Mouse (Mus musculus): ENCODE results near the gene Arhgef40. TPM values are rescaled to one million over a fixed set of nuclear protein-coding genes. Genes with fewer than 3 reads are reported as not detected.

Gene Arhgef40
- 154 and 158 TPM in 2 replicates for polyA plus RNA-seq (2014; fragmentation: Nextera tagmentation; extraction: Ambion mirVana)

DNA sequence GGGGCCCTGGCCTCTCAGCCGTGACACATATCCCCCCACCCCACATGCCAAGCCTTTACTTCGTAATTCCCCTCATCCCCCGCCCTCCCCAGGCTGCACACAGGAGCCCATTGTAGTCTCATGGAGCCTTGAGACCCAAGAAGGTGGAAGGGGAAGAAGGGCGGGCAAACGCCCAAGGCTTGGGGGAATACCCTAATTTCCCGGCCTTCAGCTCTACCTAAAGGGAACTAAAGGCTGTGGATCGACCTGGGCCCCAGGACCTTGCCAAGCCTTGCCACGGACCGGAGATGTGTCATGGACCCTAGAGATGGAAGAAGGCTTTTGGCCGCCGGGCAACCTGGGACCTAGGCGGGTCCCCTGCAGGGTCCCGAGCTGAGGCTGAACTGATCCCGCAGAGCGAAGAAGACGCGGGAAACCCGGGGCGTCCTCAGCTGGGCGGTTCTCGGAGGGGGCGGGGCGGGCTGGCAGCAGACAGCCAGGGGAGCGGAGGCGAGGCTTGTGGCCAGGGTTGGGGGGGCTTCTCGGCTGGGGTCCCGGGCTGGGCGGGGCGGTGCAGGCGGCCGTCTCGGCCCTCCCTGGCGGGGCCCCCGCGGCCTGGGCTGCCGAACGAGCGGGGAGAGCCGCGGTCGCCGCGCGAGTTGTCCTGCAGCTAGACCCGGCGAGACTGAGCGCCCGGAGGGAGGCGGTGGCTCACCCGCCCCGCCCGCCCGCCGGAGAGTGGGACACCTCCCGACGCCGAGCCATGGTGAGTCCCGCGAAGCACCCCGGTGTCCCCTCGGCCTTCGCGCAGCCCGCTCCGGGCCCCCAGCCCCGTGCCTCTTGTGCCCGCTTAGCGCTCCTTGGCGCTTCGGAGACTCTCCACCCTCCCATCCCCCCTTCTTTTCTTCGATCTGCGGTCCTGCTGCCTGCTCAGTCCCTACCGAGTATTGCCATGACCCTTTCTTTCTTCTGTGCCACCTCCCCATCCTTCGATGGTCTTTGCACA, at the start of gene Arhgef40:
Arhgef40 (plus strand) TSS at position 473 of the 985 bp plus-strand sequence.
- H3K9me3 ChIP-seq (ENCODE audit: control insufficient read depth, low read length), result no peaks in the 10 kb centered on the region
- H3K4me1 ChIP-seq (ENCODE audit: control insufficient read depth, insufficient read depth, low read length), result peaks cover 16% of the 10 kb centered on the region
- DNase-seq (ENCODE audit: low spot score) (peak; percentile 90), ATAC-seq (ENCODE audit: insufficient number of reproducible peaks, low FRiP score, low TSS enrichment, low read depth) (peak; percentile 81)
- H3K27ac ChIP-seq (replicated peaks; ENCODE audit: low read depth, low read length), result peak within 1 kb of the TSS; percentile 98
- H3K27me3 ChIP-seq (ENCODE audit: control insufficient read depth, insufficient read depth, low read length), result no peaks in the 10 kb centered on the region
- peak within 1 kb of the TSS; percentile 78 for H3K4me3 ChIP-seq (ENCODE audit: low read depth, low read length)
- H3K36me3 ChIP-seq (ENCODE audit: control insufficient read depth, insufficient read depth, low read length), result peaks cover 10% of the 10 kb centered on the region; the same call in 1 of the 2 replicates
- H3K4me2 ChIP-seq (ENCODE audit: low read depth, severe bottlenecking), result peak within 1 kb of the TSS; percentile 86
- peak within 1 kb of the TSS; percentile 91 for H3K9ac ChIP-seq (ENCODE audit: low read length)
- under 1% methylated on average over 53 of the region's 74 CpGs for WGBS

DNA sequence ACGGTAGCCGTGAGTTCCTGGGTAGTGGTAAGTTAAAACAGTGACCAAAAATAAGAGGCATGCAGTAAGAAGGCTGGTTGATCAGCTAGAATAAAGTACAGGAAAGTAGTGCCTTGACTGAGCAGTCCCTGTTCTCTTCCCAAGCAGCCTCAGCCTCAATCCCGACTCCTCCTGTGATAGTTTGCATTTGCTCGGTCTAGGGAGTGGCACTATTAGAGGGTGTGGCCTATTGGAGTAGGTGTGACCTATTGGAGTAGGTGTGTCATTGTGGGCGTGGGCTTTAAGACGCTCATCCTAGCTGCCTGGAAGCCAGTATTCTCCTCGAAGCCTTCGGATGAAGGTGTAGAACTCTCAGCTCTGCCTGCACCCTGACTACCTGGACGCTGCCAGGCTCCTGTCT, 45.5 kb upstream of the Arhgef40 start:
- no peak for ATAC-seq (ENCODE audit: insufficient number of reproducible peaks, low FRiP score, low TSS enrichment, low read depth)
- no peak for DNase-seq (ENCODE audit: low spot score)
- H3K9ac ChIP-seq (ENCODE audit: low read length), result no peak overlapping the region
- H3K36me3 ChIP-seq (ENCODE audit: control insufficient read depth, insufficient read depth, low read length), result no peaks in the 10 kb centered on the region
- no peaks in the 10 kb centered on the region for H3K27me3 ChIP-seq (ENCODE audit: control insufficient read depth, insufficient read depth, low read length)
- no peaks in the 10 kb centered on the region for H3K4me1 ChIP-seq (ENCODE audit: control insufficient read depth, insufficient read depth, low read length)
- H3K27ac ChIP-seq (replicated peaks; ENCODE audit: low read depth, low read length), result no peak overlapping the region
- no peak overlapping the region for H3K4me2 ChIP-seq (ENCODE audit: low read depth, severe bottlenecking)
- WGBS, result 84% methylated on average over 9 of the region's 9 CpGs
- no peaks in the 10 kb centered on the region; the same call in 1 of the 2 replicates for H3K9me3 ChIP-seq (ENCODE audit: control insufficient read depth, low read length)
- H3K4me3 ChIP-seq (ENCODE audit: low read depth, low read length), result no peak overlapping the region

DNA sequence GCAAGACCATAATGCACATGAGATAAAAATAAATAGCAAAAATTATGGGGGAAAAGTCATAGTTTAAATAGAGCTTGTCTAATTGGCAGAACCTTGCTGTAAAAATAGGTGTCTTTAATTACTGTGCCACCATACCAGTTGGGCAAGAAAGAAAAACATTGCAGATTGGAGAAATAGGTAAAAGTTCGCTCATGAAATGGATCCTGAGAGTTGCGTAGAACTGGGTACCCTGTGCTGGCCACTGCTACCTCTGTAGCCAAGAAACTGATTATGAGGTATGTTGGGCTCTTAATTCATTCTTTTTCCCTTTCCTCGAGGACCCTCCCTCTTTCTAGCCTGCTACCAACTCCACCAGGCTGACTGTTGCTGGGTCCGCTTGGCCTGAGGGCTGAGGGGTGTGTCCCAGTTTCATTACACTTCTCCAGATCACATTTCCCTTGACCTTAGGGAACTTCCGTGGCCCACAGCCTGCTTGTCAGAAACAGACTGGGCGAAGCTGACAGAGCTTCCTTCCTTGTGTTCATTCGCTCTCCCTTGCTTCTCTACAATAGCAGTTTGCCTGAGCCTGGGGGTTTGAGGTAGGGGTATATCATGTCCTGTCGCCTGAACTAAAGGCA, 43.5 kb upstream of the Arhgef40 start:
- Histone ChIP-seq H3K9ac (ENCODE audit: low read length) (no peak overlapping the region), H3K36me3 (ENCODE audit: control insufficient read depth, insufficient read depth, low read length) (no peaks in the 10 kb centered on the region), H3K27me3 (ENCODE audit: control insufficient read depth, insufficient read depth, low read length) (no peaks in the 10 kb centered on the region), H3K4me2 (ENCODE audit: low read depth, severe bottlenecking) (no peak overlapping the region), H3K4me1 (ENCODE audit: control insufficient read depth, insufficient read depth, low read length) (no peaks in the 10 kb centered on the region), H3K9me3 (ENCODE audit: control insufficient read depth, low read length) (no peaks in the 10 kb centered on the region), H3K4me3 (ENCODE audit: low read depth, low read length) (no peak overlapping the region), H3K27ac (replicated peaks; ENCODE audit: low read depth, low read length) (no peak overlapping the region)
- 31% methylated on average over 8 of the region's 8 CpGs for WGBS
- 0 out of 2 replicates have a peak, but pooled peaks have one; percentile 44 for ATAC-seq (ENCODE audit: insufficient number of reproducible peaks, low FRiP score, low TSS enrichment, low read depth)
- peak; percentile 57 for DNase-seq (ENCODE audit: low spot score)

DNA sequence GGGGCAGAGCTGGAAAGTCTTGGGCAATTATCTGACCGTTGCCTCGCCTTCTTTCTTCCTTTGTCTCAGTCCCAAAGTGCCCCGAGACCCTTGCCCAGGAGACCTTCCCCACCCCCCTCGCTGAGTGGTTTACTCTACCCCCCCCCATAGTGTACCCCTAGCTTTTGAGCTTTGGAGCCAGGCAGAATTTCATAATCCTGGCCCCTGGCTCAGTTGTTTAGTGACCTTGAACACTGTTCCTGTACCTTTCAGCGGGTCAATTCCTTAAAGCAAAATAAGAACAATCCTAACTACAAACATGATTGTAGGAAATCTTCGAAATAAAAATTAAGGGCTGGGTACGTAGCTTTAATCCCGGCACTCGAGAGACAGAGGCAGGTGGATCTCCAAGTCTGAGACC, 42.9 kb upstream of the Arhgef40 start:
- Histone ChIP-seq H3K36me3 (ENCODE audit: control insufficient read depth, insufficient read depth, low read length) (no peaks in the 10 kb centered on the region), H3K4me1 (ENCODE audit: control insufficient read depth, insufficient read depth, low read length) (no peaks in the 10 kb centered on the region), H3K27me3 (ENCODE audit: control insufficient read depth, insufficient read depth, low read length) (no peaks in the 10 kb centered on the region), H3K27ac (replicated peaks; ENCODE audit: low read depth, low read length) (no peak overlapping the region), H3K9me3 (ENCODE audit: control insufficient read depth, low read length) (no peaks in the 10 kb centered on the region), H3K4me3 (ENCODE audit: low read depth, low read length) (no peak overlapping the region), H3K9ac (ENCODE audit: low read length) (no peak overlapping the region), H3K4me2 (ENCODE audit: low read depth, severe bottlenecking) (no peak overlapping the region)
- 76% methylated on average over 9 of the region's 9 CpGs for WGBS
- ATAC-seq (ENCODE audit: insufficient number of reproducible peaks, low FRiP score, low TSS enrichment, low read depth), result no peak
- DNase-seq (ENCODE audit: low spot score), result no peak

DNA sequence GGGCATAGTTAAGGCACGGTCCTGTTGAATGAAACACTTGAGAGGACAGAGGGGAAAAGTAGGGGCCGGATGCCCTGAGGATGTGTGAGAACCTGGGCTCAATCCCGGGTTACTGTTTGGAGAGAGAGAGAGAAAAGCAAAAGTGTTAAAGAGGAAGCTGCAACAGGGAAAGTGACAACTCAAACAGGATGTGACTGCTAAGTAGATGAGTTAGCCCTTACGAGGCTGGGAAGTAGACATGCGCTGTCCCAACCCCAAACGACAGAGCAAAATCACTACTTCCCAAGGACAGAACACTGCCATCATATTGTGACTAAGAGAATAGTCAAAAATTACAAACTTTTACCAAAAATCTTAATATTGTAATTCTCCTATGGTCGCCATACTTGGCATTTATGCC, 42.3 kb upstream of the Arhgef40 start:
- ATAC-seq (ENCODE audit: insufficient number of reproducible peaks, low FRiP score, low TSS enrichment, low read depth), result no peak
- DNase-seq (ENCODE audit: low spot score), result no peak
- WGBS, result 65% methylated on average over 7 of the region's 7 CpGs
- no peak overlapping the region for H3K27ac ChIP-seq (replicated peaks; ENCODE audit: low read depth, low read length)
- no peak overlapping the region for H3K4me2 ChIP-seq (ENCODE audit: low read depth, severe bottlenecking)
- H3K27me3 ChIP-seq (ENCODE audit: control insufficient read depth, insufficient read depth, low read length), result no peaks in the 10 kb centered on the region
- H3K4me1 ChIP-seq (ENCODE audit: control insufficient read depth, insufficient read depth, low read length), result no peaks in the 10 kb centered on the region
- no peaks in the 10 kb centered on the region for H3K9me3 ChIP-seq (ENCODE audit: control insufficient read depth, low read length)
- H3K4me3 ChIP-seq (ENCODE audit: low read depth, low read length), result no peak overlapping the region
- H3K9ac ChIP-seq (ENCODE audit: low read length), result no peak overlapping the region
- H3K36me3 ChIP-seq (ENCODE audit: control insufficient read depth, insufficient read depth, low read length), result no peaks in the 10 kb centered on the region

DNA sequence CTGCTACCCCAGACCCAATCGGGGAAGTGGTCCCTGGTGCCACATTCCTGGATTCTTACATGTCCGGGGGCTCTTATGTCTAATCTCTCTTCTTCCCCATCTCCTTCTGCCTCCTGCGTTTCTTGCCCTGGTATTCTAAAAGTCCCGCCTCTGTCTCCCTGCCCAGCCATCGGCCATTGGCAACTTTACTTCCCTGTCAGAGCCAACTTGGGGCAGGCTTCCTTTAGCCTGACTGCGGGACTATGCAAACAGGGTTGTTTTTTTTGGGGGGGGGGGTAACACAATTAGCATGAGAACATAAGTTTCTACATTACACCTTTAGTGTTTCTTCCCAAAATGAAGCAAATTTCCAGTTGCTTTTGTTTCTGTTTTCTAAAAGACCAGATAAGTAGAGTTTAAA, 41.2 kb upstream of the Arhgef40 start:
- H3K9me3 ChIP-seq (ENCODE audit: control insufficient read depth, low read length), result no peaks in the 10 kb centered on the region
- 85% methylated on average over 6 of the region's 6 CpGs for WGBS

DNA sequence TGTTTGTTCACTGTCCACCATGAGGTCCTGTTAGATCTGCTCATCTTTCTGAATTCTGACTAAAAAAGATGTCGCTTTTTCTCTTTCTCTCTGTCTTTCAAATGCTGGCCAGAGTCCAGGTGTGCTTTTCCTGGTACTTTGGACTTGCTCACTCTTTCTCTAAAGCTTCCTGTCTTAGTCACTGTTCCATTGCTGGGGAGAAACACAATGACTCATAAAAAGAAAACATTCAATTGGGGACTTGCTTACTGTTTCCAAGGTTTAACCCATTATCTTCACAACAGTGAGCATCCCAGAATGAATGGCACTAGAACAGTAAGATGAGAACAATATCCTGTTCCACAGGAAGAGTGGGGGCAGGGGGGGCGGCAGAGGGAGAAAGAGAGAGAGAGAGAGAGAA, 24.2 kb upstream of the Arhgef40 start:
- no peaks in the 10 kb centered on the region for H3K27me3 ChIP-seq (ENCODE audit: control insufficient read depth, insufficient read depth, low read length)
- no peak overlapping the region for H3K4me2 ChIP-seq (ENCODE audit: low read depth, severe bottlenecking)
- H3K4me1 ChIP-seq (ENCODE audit: control insufficient read depth, insufficient read depth, low read length), result no peaks in the 10 kb centered on the region
- no peaks in the 10 kb centered on the region for H3K36me3 ChIP-seq (ENCODE audit: control insufficient read depth, insufficient read depth, low read length)
- no peaks in the 10 kb centered on the region for H3K9me3 ChIP-seq (ENCODE audit: control insufficient read depth, low read length)
- ATAC-seq (ENCODE audit: insufficient number of reproducible peaks, low FRiP score, low TSS enrichment, low read depth), result no peak
- H3K27ac ChIP-seq (replicated peaks; ENCODE audit: low read depth, low read length), result no peak overlapping the region
- H3K9ac ChIP-seq (ENCODE audit: low read length), result no peak overlapping the region
- 95% methylated on average over 2 of the region's 2 CpGs for WGBS
- no peak overlapping the region for H3K4me3 ChIP-seq (ENCODE audit: low read depth, low read length)
- DNase-seq (ENCODE audit: low spot score), result no peak

More for the DNA sequence above, 41.2 kb upstream of the Arhgef40 start:
- Histone ChIP-seq H3K36me3 (ENCODE audit: control insufficient read depth, insufficient read depth, low read length) (no peaks in the 10 kb centered on the region), H3K4me2 (ENCODE audit: low read depth, severe bottlenecking) (no peak overlapping the region), H3K27me3 (ENCODE audit: control insufficient read depth, insufficient read depth, low read length) (no peaks in the 10 kb centered on the region), H3K9ac (ENCODE audit: low read length) (no peak overlapping the region), H3K4me1 (ENCODE audit: control insufficient read depth, insufficient read depth, low read length) (no peaks in the 10 kb centered on the region), H3K27ac (replicated peaks; ENCODE audit: low read depth, low read length) (no peak overlapping the region), H3K4me3 (ENCODE audit: low read depth, low read length) (no peak overlapping the region)
- no peak for DNase-seq (ENCODE audit: low spot score)
- no peak for ATAC-seq (ENCODE audit: insufficient number of reproducible peaks, low FRiP score, low TSS enrichment, low read depth)

DNA sequence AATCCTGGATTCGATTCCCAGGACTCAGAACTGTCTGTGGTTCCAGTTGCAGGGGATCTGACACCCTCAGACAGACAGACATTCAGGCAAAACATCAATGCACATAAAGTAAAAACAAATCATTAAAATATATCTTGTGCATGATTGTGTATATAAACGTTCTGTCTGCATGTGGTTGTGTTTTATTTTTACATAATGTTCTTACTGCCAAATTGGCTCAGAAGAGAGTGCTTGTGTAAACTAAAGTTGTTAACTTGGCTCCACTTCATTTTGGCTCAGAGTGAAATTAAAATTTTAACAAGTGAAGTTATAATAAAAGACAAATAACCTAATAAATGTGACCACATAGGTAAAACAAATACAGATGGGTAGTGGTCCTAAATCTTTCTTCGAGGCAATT, 17.1 kb upstream of the Arhgef40 start:
- no peaks in the 10 kb centered on the region for H3K4me1 ChIP-seq (ENCODE audit: control insufficient read depth, insufficient read depth, low read length)
- no peak overlapping the region for H3K27ac ChIP-seq (replicated peaks; ENCODE audit: low read depth, low read length)
- WGBS, result 83% methylated on average over 3 of the region's 3 CpGs
- no peak overlapping the region for H3K4me3 ChIP-seq (ENCODE audit: low read depth, low read length)
- no peaks in the 10 kb centered on the region for H3K27me3 ChIP-seq (ENCODE audit: control insufficient read depth, insufficient read depth, low read length)
- H3K36me3 ChIP-seq (ENCODE audit: control insufficient read depth, insufficient read depth, low read length), result no peaks in the 10 kb centered on the region
- no peak overlapping the region for H3K4me2 ChIP-seq (ENCODE audit: low read depth, severe bottlenecking)
- H3K9ac ChIP-seq (ENCODE audit: low read length), result no peak overlapping the region
- DNase-seq (ENCODE audit: low spot score), result no peak
- no peak for ATAC-seq (ENCODE audit: insufficient number of reproducible peaks, low FRiP score, low TSS enrichment, low read depth)
- no peaks in the 10 kb centered on the region for H3K9me3 ChIP-seq (ENCODE audit: control insufficient read depth, low read length)

All from limb, embryonic 11.5 days (tissue).